Mouse (Mus musculus) intestine, postnatal 0 days (tissue): Measurements from ENCODE around the gene Cdkal1. TPM values are rescaled to one million over a fixed set of nuclear protein-coding genes. Genes with fewer than 3 reads are reported as not detected.

ENCODE experiments used
- ATAC-seq: fragments of 200-750 bp; cut with Nextera tagmentation; 2 replicates; pipeline ENCODE4 v1.8.0; 2017; ENCODE audit warnings: mild to moderate bottlenecking, moderate TSS enrichment, moderate library complexity
- H3K27ac ChIP-seq: fragments of 300-500 bp; sonication (generic); 2 replicates; pipeline ENCODE4 v1.5.1; 2014; ENCODE audit warnings: mild to moderate bottlenecking, low read depth, low read length, moderate library complexity
- H3K27me3 ChIP-seq: fragments of 300-500 bp; sonication (generic); replicated peaks from 2 replicates; pipeline ENCODE4 v1.6.1; 2014; ENCODE audit warnings: low read length, mixed read lengths; ENCODE audit not compliant: control insufficient read depth, insufficient read depth
- H3K36me3 ChIP-seq: fragments of 300-500 bp; sonication (generic); 2 replicates; pipeline ENCODE4 v1.6.1; 2014; ENCODE audit warnings: mild to moderate bottlenecking, moderate library complexity; ENCODE audit not compliant: control insufficient read depth, insufficient read depth
- H3K4me1 ChIP-seq: fragments of 300-500 bp; sonication (generic); replicated peaks from 2 replicates; pipeline ENCODE4 v1.6.1; 2014; ENCODE audit warnings: antibody characterized with exemption, low read length, mixed read lengths; ENCODE audit not compliant: control insufficient read depth, insufficient read depth
- H3K4me2 ChIP-seq: fragments of 300-500 bp; sonication (generic); replicated peaks from 2 replicates; pipeline ENCODE4 v1.6.1; 2014; ENCODE audit warnings: low read depth, mild to moderate bottlenecking, moderate library complexity
- H3K4me3 ChIP-seq: fragments of 300-500 bp; sonication (generic); 2 replicates; pipeline ENCODE4 v1.5.1; 2014; ENCODE audit warnings: low read depth, low read length
- H3K9ac ChIP-seq: fragments of 300-500 bp; sonication (generic); 2 replicates; pipeline ENCODE4 v1.6.1; 2014; ENCODE audit warnings: mild to moderate bottlenecking, low read depth, low read length
- H3K9me3 ChIP-seq: fragments of 300-500 bp; sonication (generic); 2 replicates; pipeline ENCODE4 v1.6.1; 2016; ENCODE audit warnings: mixed run types; ENCODE audit not compliant: control insufficient read depth
- CTCF ChIP-seq: sonication (generic); IDR thresholded peaks from 2 replicates; pipeline ENCODE4 v1.5.1; 2016; ENCODE audit warnings: low read depth, mild to moderate bottlenecking, control low read depth, antibody characterized with exemption, moderate library complexity
- WGBS: fragments of 180-500 bp; shearing (Covaris S2); extraction: QIAGEN DNeasy Blood & Tissue Kit; methylation state at CpG from one replicate; pipeline ENCODE4 v1.1.7; 2014; 5-methylcytosine and 5-hydroxymethylcytosine counted together
- polyA plus RNA-seq: library from polyadenylated mRNA; unstranded; fragments of >200 nt; fragmentation: Nextera tagmentation; extraction: Ambion mirVana; gene quantifications from 2 replicates; pipeline ENCODE4 v1.2.1, GENCODE M21; 2015

The Cdkal1 gene
- polyA plus RNA-seq, 1 experiment from 2014 or later = 13.5 TPM

DNA sequence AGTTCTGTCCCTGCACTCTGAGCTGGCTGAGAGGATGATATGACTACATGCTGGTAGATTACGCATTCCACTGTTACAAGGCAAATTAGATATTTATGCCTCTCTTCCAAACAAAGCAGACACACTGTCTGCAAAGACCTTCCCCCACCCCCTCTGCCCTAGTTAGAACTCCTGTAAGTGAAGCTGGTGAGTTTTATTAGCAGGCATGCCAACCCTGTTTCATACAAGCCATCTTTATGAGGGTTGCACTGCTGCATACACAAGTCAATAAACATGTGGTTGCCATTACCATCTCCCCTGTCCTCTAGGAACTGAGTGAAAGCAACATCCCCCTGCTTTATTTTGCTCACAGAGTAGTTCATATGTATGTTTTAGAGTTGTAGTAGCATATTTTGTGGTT, 447.9 kb downstream of the Cdkal1 start:
- Histone ChIP-seq H3K36me3 (no peaks in the 10 kb centered on the region), H3K27ac (no peak overlapping the region), H3K4me2 (no peak overlapping the region), H3K4me3 (no peak overlapping the region), H3K9ac (no peak overlapping the region), H3K9me3 (no peaks in the 10 kb centered on the region), H3K4me1 (no peaks in the 10 kb centered on the region), H3K27me3 (no peaks in the 10 kb centered on the region)
- 100% methylated on average over 1 of the region's 1 CpGs for WGBS
- TF ChIP-seq CTCF = no peak
- no peak for ATAC-seq

DNA sequence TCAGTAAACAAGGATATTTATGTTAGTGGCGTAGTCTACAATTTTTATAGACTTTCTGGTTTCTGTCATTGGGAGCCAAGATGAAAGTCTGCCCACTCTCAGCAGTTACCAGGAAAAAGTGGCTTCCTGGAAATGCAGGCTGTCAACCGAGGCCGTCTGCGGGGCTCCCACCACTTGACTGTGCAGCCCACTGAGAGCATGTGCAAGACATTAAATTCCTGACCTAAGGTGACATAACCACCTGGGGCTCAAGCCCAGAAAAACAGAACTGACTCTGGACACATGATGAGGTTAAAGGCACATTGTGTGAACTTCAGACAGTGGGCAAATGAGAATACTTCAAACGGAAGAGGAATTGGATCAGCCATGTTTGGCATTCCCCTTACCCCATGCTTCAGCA, 450.2 kb downstream of the Cdkal1 start:
- ATAC-seq = no peak
- Histone ChIP-seq H3K4me3 (no peak overlapping the region), H3K9me3 (no peaks in the 10 kb centered on the region), H3K9ac (no peak overlapping the region), H3K27me3 (no peaks in the 10 kb centered on the region), H3K27ac (no peak overlapping the region), H3K36me3 (no peaks in the 10 kb centered on the region), H3K4me1 (no peaks in the 10 kb centered on the region), H3K4me2 (no peak overlapping the region)
- WGBS = 64% methylated on average over 5 of the region's 5 CpGs
- TF ChIP-seq CTCF = no peak

DNA sequence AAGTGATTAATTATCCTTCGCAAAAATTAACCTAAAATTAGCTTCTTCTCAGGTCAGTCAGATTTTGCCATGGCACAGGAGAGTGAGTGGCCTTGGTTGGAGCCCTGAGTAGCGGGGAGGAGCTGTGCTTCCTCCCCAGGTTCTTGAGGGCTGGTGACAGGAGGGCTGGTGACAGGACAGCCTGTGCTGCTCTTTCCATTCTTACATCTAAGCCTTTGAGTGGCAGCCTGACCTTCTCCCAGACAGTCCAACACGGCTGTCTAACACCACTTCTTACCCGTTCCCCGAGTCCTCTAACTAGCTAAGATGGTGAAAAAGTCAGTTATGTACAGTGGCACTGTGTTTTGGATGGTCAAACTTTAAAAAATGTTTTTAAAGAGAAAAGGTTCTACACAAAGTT, 452.3 kb downstream of the Cdkal1 start:
- Histone ChIP-seq H3K4me3 (no peak overlapping the region), H3K9me3 (no peaks in the 10 kb centered on the region), H3K36me3 (no peaks in the 10 kb centered on the region), H3K27me3 (no peaks in the 10 kb centered on the region), H3K4me1 (no peaks in the 10 kb centered on the region), H3K4me2 (no peak overlapping the region), H3K27ac (no peak overlapping the region), H3K9ac (no peak overlapping the region)
- TF ChIP-seq CTCF = no peak
- no peak for ATAC-seq
- 90% methylated on average over 5 of the region's 5 CpGs for WGBS

DNA sequence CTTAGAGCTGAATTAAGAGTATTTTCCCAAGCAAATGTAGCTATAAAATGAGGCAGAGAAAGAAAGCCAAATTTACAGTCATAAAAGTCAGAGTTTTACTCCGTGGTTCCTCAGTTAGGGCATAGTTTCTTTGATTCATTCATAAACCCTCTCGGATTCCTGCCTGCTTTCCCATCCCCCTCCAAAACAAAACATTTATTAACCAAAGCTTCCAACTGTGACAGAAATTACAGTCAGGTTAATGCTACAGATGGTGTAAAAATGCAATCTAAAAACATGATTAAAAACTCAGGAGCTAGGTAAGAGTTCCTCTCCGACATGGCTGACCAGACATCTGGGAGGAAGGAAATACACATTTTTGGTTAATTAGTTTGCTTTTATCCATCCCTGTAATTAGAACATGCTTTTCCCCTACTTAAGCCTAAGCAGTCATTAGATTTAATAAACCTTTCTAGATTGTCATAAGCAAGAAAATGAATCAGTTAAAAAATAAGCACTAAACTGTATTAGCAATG, 452.9 kb downstream of the Cdkal1 start:
- no peaks in the 10 kb centered on the region for H3K36me3 ChIP-seq
- 70% methylated on average over 3 of the region's 3 CpGs for WGBS
- H3K27ac ChIP-seq = no peak overlapping the region
- no peak overlapping the region for H3K9ac ChIP-seq
- ATAC-seq = no peak
- no peaks in the 10 kb centered on the region for H3K4me1 ChIP-seq
- TF ChIP-seq CTCF = no peak
- H3K4me3 ChIP-seq = no peak overlapping the region
- no peaks in the 10 kb centered on the region for H3K9me3 ChIP-seq
- H3K27me3 ChIP-seq = no peaks in the 10 kb centered on the region
- no peak overlapping the region for H3K4me2 ChIP-seq

DNA sequence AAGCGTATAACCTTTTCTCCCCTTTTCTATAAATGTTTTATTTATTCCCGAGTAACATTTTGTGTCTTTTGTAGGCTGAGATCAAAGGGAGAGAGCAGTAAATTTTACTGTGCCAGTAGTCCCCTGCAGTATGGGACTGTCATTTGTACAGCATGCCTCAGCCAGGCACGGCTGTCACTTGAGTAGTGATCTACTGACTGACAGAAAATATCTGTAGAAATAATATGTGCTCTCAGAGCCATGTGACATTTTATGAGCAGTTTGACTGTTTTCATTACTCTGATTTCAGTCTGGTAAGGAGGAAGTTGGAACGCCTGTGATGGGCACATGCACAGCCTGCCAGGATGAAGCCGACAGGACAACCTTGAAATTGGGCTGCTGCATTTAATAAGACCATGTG, 455.6 kb downstream of the Cdkal1 start:
- Histone ChIP-seq H3K27ac (no peak overlapping the region), H3K9ac (no peak overlapping the region), H3K36me3 (no peaks in the 10 kb centered on the region), H3K4me3 (no peak overlapping the region), H3K4me2 (no peak overlapping the region), H3K27me3 (no peaks in the 10 kb centered on the region), H3K4me1 (no peaks in the 10 kb centered on the region), H3K9me3 (no peaks in the 10 kb centered on the region)
- ATAC-seq = no peak
- WGBS = 65% methylated on average over 5 of the region's 5 CpGs
- TF ChIP-seq CTCF = no peak

DNA sequence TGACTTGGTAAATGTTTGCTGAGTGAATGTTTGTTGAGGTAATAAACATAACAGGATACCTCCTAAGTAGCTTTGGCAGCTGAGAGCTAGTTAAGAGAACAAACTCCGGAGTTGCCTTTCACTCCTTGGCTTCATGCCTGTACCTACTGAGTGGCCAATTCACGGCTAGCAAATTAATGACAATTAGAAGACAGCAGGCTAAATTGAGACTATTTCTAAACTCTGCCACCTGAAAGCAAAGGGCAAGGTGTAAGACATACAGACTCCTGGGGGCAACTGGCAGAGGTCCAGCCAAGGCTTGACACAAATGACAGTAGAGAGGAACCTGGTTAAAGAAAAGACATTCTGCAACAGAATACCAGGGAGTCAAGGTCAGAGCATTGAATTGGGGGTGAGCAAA, 457.0 kb downstream of the Cdkal1 start:
- no peak for TF ChIP-seq CTCF
- Histone ChIP-seq H3K36me3 (no peaks in the 10 kb centered on the region), H3K4me1 (no peaks in the 10 kb centered on the region), H3K27me3 (no peaks in the 10 kb centered on the region), H3K9ac (no peak overlapping the region), H3K4me3 (no peak overlapping the region), H3K9me3 (no peaks in the 10 kb centered on the region), H3K4me2 (no peak overlapping the region), H3K27ac (no peak overlapping the region)
- no peak for ATAC-seq
- 52% methylated on average over 2 of the region's 2 CpGs for WGBS

DNA sequence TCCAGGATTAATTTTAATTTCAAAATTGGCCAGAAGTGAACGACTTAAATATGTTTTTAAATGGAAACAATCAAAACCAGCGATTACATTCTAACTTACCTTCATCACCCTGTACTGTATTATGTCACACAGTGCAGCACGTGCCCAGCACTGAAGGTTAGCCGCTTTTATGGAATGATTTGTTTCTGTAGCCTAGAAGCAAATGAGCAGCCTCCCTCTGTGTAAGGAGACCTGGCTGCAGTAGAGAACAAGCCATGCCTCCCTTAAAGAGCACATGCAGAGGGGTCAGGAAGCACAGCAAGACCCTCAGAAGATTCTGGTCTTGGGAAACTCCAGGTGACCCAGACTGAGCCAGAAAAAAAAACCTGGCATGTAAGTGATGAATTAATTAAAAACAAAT, 459.8 kb downstream of the Cdkal1 start:
- Histone ChIP-seq H3K27me3 (no peaks in the 10 kb centered on the region), H3K36me3 (no peaks in the 10 kb centered on the region), H3K4me1 (no peaks in the 10 kb centered on the region), H3K9ac (no peak overlapping the region), H3K9me3 (no peaks in the 10 kb centered on the region), H3K4me2 (no peak overlapping the region), H3K27ac (no peak overlapping the region), H3K4me3 (no peak overlapping the region)
- WGBS = 82% methylated on average over 4 of the region's 4 CpGs
- ATAC-seq = no peak
- TF ChIP-seq CTCF = no peak
